Mouse (Mus musculus) MEL (cell line): ENCODE measurements around the gene Cyp4x1. TPM values are rescaled to one million over a fixed set of nuclear protein-coding genes. Genes with fewer than 3 reads are reported as not detected.

ENCODE experiments used
- DNase-seq: peaks from one replicate; pipeline ENCODE4 v3.0.0; 2011; ENCODE audit warnings: low read depth, low spot score
- H3K27ac ChIP-seq: 2 replicates; pipeline ENCODE4 v1.5.1; 2012; ENCODE audit warnings: low read depth, mild to moderate bottlenecking, control low read depth, low read length, moderate library complexity; ENCODE audit not compliant: control insufficient read depth
- H3K27me3 ChIP-seq, 2 experiments: fragments of 150-350 bp in 1 of 2; sonication (generic) in 1 of 2; 2 replicates each; pipeline ENCODE4 v1.6.1; 2012; ENCODE audit warnings: low read length in 2 of 2, mild to moderate bottlenecking in 2 of 2, improper control_type of control experiment in 1 of 2, moderate library complexity in 1 of 2; ENCODE audit not compliant: insufficient read depth in 2 of 2, control insufficient read depth in 1 of 2
- H3K36me3 ChIP-seq, 2 experiments: 2 replicates each; pipeline ENCODE4 v1.6.1; 2012 to 2014; ENCODE audit warnings: low read length in 2 of 2, improper control_type of control experiment in 1 of 2, inconsistent platforms in 1 of 2, mild to moderate bottlenecking in 1 of 2; ENCODE audit not compliant: insufficient read depth in 2 of 2, control insufficient read depth in 1 of 2
- H3K4me1 ChIP-seq, 2 experiments: fragments of 150-350 bp in 1 of 2; sonication (generic) in 1 of 2; 2 replicates each; pipeline ENCODE4 v1.6.1; 2012; ENCODE audit warnings: low read length in 2 of 2, improper control_type of control experiment in 1 of 2, mild to moderate bottlenecking in 1 of 2; ENCODE audit not compliant: insufficient read depth in 2 of 2, control insufficient read depth in 1 of 2
- H3K4me3 ChIP-seq, 2 experiments: fragments of 150-350 bp in 1 of 2; sonication (generic) in 1 of 2; 2 replicates each; pipeline ENCODE4 v1.5.1; 2012; ENCODE audit warnings: low read depth in 2 of 2, low read length in 2 of 2, mild to moderate bottlenecking in 2 of 2, moderate library complexity in 2 of 2, control low read depth in 1 of 2, improper control_type of control experiment in 1 of 2; ENCODE audit not compliant: control insufficient read depth in 1 of 2, insufficient read depth in 1 of 2
- H3K79me2 ChIP-seq: 2 replicates; pipeline ENCODE4 v1.6.1; 2012; ENCODE audit warnings: mild to moderate bottlenecking, low read length, moderate library complexity; ENCODE audit not compliant: control insufficient read depth, poor library complexity, insufficient read depth
- H3K9ac ChIP-seq: 2 replicates; pipeline ENCODE4 v1.6.1; 2012; ENCODE audit warnings: low read depth, mild to moderate bottlenecking, control low read depth, low read length, moderate library complexity; ENCODE audit not compliant: control insufficient read depth, poor library complexity, severe bottlenecking
- H3K9me3 ChIP-seq: fragments of 150-350 bp; sonication (generic); replicated peaks from 2 replicates; pipeline ENCODE4 v1.6.1; 2012; ENCODE audit warnings: mild to moderate bottlenecking, low read length, improper control_type of control experiment, moderate library complexity; ENCODE audit not compliant: insufficient read depth
- CTCF ChIP-seq, 3 experiments: IDR thresholded peaks in 2 of 3; conservative IDR thresholded peaks in 1 of 3; 2 replicates each; pipeline ENCODE4 v1.5.1; 2011 to 2012; ENCODE audit warnings: low read length in 3 of 3, low read depth in 2 of 3, mild to moderate bottlenecking in 2 of 3, improper control_type of control experiment in 1 of 3, inconsistent platforms in 1 of 3, mixed read lengths in 1 of 3, moderate library complexity in 1 of 3; ENCODE audit not compliant: control insufficient read depth in 1 of 3, insufficient read depth in 1 of 3, poor library complexity in 1 of 3, severe bottlenecking in 1 of 3
- ELF1 ChIP-seq: IDR thresholded peaks from 2 replicates; pipeline ENCODE4 v1.6.1; 2014; ENCODE audit warnings: low read depth, mild to moderate bottlenecking, inconsistent platforms, low read length, improper control_type of control experiment, moderate library complexity
- EP300 ChIP-seq, 2 experiments: IDR thresholded peaks; 2 replicates each; pipeline ENCODE4 v1.6.1; 2011; ENCODE audit warnings: improper control_type of control experiment in 2 of 2, low read length in 2 of 2, low read depth in 1 of 2, mild to moderate bottlenecking in 1 of 2
- ETS1 ChIP-seq: IDR thresholded peaks from 2 replicates; pipeline ENCODE4 v1.6.1; 2012; ENCODE audit warnings: low read depth, mild to moderate bottlenecking, inconsistent platforms, low read length, improper control_type of control experiment, moderate library complexity
- GATA1 ChIP-seq: IDR thresholded peaks from 2 replicates; pipeline ENCODE4 v1.6.1; 2011; ENCODE audit warnings: low read depth, low read length, improper control_type of control experiment
- HCFC1 ChIP-seq: IDR thresholded peaks from 2 replicates; pipeline ENCODE4 v1.6.1; 2012; ENCODE audit warnings: low read depth, mild to moderate bottlenecking, inconsistent platforms, low read length, improper control_type of control experiment, moderate library complexity
- MAX ChIP-seq: IDR thresholded peaks from 2 replicates; pipeline ENCODE4 v1.6.1; 2011; ENCODE audit warnings: low read length, improper control_type of control experiment
- MXI1 ChIP-seq: IDR thresholded peaks from 2 replicates; pipeline ENCODE4 v1.6.1; 2011; ENCODE audit warnings: mild to moderate bottlenecking, low read depth, low read length, improper control_type of control experiment
- MYB ChIP-seq: IDR thresholded peaks from 2 replicates; pipeline ENCODE4 v1.6.1; 2011; ENCODE audit warnings: mild to moderate bottlenecking, low read depth, low read length, improper control_type of control experiment
- MYC ChIP-seq: IDR thresholded peaks from 2 replicates; pipeline ENCODE4 v1.6.1; 2011; ENCODE audit warnings: low read depth, mild to moderate bottlenecking, low read length, improper control_type of control experiment, moderate library complexity
- POLR2AphosphoS2 ChIP-seq: IDR thresholded peaks from 2 replicates; pipeline ENCODE4 v1.6.1; 2011; ENCODE audit warnings: low read length, improper control_type of control experiment
- RAD21 ChIP-seq: IDR thresholded peaks from 2 replicates; pipeline ENCODE4 v1.6.1; 2011; ENCODE audit warnings: mild to moderate bottlenecking, low read depth, low read length, improper control_type of control experiment
- RCOR1 ChIP-seq: IDR thresholded peaks from 2 replicates; pipeline ENCODE4 v1.6.1; 2012; ENCODE audit warnings: low read depth, mild to moderate bottlenecking, inconsistent platforms, low read length, improper control_type of control experiment
- SIN3A ChIP-seq: IDR thresholded peaks from 2 replicates; pipeline ENCODE4 v1.6.1; 2012; ENCODE audit warnings: low read length, improper control_type of control experiment, inconsistent platforms
- SMC3 ChIP-seq: IDR thresholded peaks from 2 replicates; pipeline ENCODE4 v1.6.1; 2011; ENCODE audit warnings: low read depth, low read length, improper control_type of control experiment
- TAL1 ChIP-seq: IDR thresholded peaks from 2 replicates; pipeline ENCODE4 v1.6.1; 2012; ENCODE audit warnings: mild to moderate bottlenecking, inconsistent platforms, low read length, moderate library complexity, mixed read lengths
- TCF12 ChIP-seq: IDR thresholded peaks from 2 replicates; pipeline ENCODE4 v1.6.1; 2014; ENCODE audit warnings: low read depth, mild to moderate bottlenecking, inconsistent platforms, low read length, improper control_type of control experiment, moderate library complexity
- UBTF ChIP-seq: IDR thresholded peaks from 2 replicates; pipeline ENCODE4 v1.6.1; 2012; ENCODE audit warnings: low read depth, mild to moderate bottlenecking, inconsistent platforms, low read length, improper control_type of control experiment, moderate library complexity, borderline replicate concordance; ENCODE audit not compliant: insufficient read depth
- USF2 ChIP-seq, 2 experiments: IDR thresholded peaks; 2 replicates each; pipeline ENCODE4 v1.6.1; 2011 to 2012; ENCODE audit warnings: improper control_type of control experiment in 2 of 2, low read length in 2 of 2, borderline replicate concordance in 1 of 2, inconsistent platforms in 1 of 2, low read depth in 1 of 2, mild to moderate bottlenecking in 1 of 2; ENCODE audit not compliant: insufficient read depth in 1 of 2
- ZC3H11A ChIP-seq: IDR thresholded peaks from 2 replicates; pipeline ENCODE4 v1.6.1; 2012; ENCODE audit warnings: low read depth, mild to moderate bottlenecking, inconsistent platforms, low read length, improper control_type of control experiment
- ZKSCAN1 ChIP-seq: IDR thresholded peaks from 2 replicates; pipeline ENCODE4 v1.6.1; 2012; ENCODE audit warnings: low read depth, mild to moderate bottlenecking, inconsistent platforms, low read length, improper control_type of control experiment, moderate library complexity
- ZMIZ1 ChIP-seq: IDR thresholded peaks from 2 replicates; pipeline ENCODE4 v1.6.1; 2012; ENCODE audit warnings: low read depth, mild to moderate bottlenecking, inconsistent platforms, low read length, improper control_type of control experiment, moderate library complexity
- ZNF384 ChIP-seq: IDR thresholded peaks from 2 replicates; pipeline ENCODE4 v1.6.1; 2012; ENCODE audit warnings: low read depth, mild to moderate bottlenecking, inconsistent platforms, low read length, improper control_type of control experiment
- polyA plus RNA-seq, 2 experiments: library from polyadenylated mRNA; stranded (reverse) in 1 of 2; unstranded in 1 of 2; fragments of >175 nt in 1 of 2; fragments of >200 nt in 1 of 2; gene quantifications; 2 replicates each; pipeline versions ENCODE4 v1.2.1 to v1.2.4; 2012; ENCODE audit warnings: low replicate concordance in 2 of 2, low read depth in 1 of 2; ENCODE audit not compliant: insufficient read length in 2 of 2, insufficient read depth in 1 of 2, missing spikeins in 1 of 2
- total RNA-seq: library from RNA; depleted of rRNA; stranded (reverse); fragments of 300-350 nt; gene quantifications from 2 replicates; pipeline ENCODE4 v1.2.3, GENCODE M21; 2012

The Cyp4x1 gene
- total and polyA plus RNA-seq, 3 experiments = 0.04 to 0.47 TPM; not detected in 1

- no peaks in the 10 kb centered on the region for H3K27me3 ChIP-seq
- TF ChIP-seq ZMIZ1 (no peak), UBTF (no peak), CTCF (IDR thresholded peaks at IDR 0.05 in 2 of 3, conservative IDR thresholded peaks at IDR 0.05 in 1 of 3; ENCODE audit: control insufficient read depth in 1 of 3, insufficient read depth in 1 of 3, low read depth in 2 of 3, low read length in 3 of 3, poor library complexity in 1 of 3, severe bottlenecking in 1 of 3) (peak; percentile 35 to 55 (median 40)), RAD21 (peak; percentile 30), SMC3 (peak; percentile 64)
- no peak overlapping the region for H3K9ac ChIP-seq
- no peaks in the 10 kb centered on the region for H3K4me1 ChIP-seq
- H3K79me2 ChIP-seq = no peaks in the 10 kb centered on the region
- no peak overlapping the region for H3K27ac ChIP-seq
- H3K9me3 ChIP-seq = no peaks in the 10 kb centered on the region
- H3K4me3 ChIP-seq = no peak overlapping the region
- no peaks in the 10 kb centered on the region for H3K36me3 ChIP-seq
- peak; percentile 18 for DNase-seq
Measured at GRCm38 (mm10) chr4:115154723-115155122, 20.6 kb upstream of the Cyp4x1 start.

GRCm38 (mm10) chr4:115134296-115134630, 182 bp upstream of the Cyp4x1 start:
- peaks cover 0 to 15% of the 10 kb centered on the region in 2 experiments; a peak in 3 of 4 replicates for H3K4me1 ChIP-seq
- H3K79me2 ChIP-seq = no peaks in the 10 kb centered on the region

GRCm38 (mm10) chr4:115133085-115133484, 996 bp downstream of the Cyp4x1 start:
- Histone ChIP-seq H3K9me3 (no peaks in the 10 kb centered on the region), H3K4me3 (peak overlapping the region; percentile 7 to 11), H3K36me3 (peaks cover 0 to 7% of the 10 kb centered on the region in 2 experiments; a peak in 2 of 4 replicates), H3K27ac (no peak overlapping the region)
- TF ChIP-seq SIN3A (no peak), HCFC1 (no peak), MYC (no peak), EP300 (IDR thresholded peaks at IDR 0.05; ENCODE audit: low read depth in 1 of 2, low read length in 2 of 2) (peak; percentile 80 to 87), TCF12 (peak; percentile 91), MAX (no peak), ZNF384 (peak; percentile 83), RCOR1 (peak; percentile 58; the same call in 1 of the 2 replicates), ZC3H11A (no peak), ELF1 (no peak), MYB (no peak), GATA1 (peak; percentile 87), ETS1 (peak; percentile 80), TAL1 (peak; percentile 35; the same call in 1 of the 2 replicates)
- TF ChIP-seq, all 39 proteins: peak for 7
- Histone ChIP-seq H3K27me3 (no peaks in the 10 kb centered on the region), H3K9ac (no peak overlapping the region), H3K4me1 (peaks cover 0 to 13% of the 10 kb centered on the region in 2 experiments; a peak in 2 of 4 replicates), H3K79me2 (no peaks in the 10 kb centered on the region)
- peak; percentile 45 for DNase-seq

More at GRCm38 (mm10) chr4:115134296-115134630, 182 bp upstream of the Cyp4x1 start:
- no peak overlapping the region for H3K4me3 ChIP-seq
- TF ChIP-seq MXI1 = no peak
- TF ChIP-seq POLR2AphosphoS2 = no peak
- no peak for TF ChIP-seq ZMIZ1
- no peak for TF ChIP-seq ZKSCAN1
- no peak for TF ChIP-seq ZNF384
- no peak for TF ChIP-seq EP300 (IDR thresholded peaks at IDR 0.05; ENCODE audit: low read depth in 1 of 2, low read length in 2 of 2)
- no peak for TF ChIP-seq USF2 (IDR thresholded peaks at IDR 0.05; ENCODE audit: borderline replicate concordance in 1 of 2, insufficient read depth in 1 of 2, low read depth in 1 of 2, low read length in 2 of 2)
- H3K9ac ChIP-seq = no peak overlapping the region
- no peak overlapping the region for H3K27ac ChIP-seq
- DNase-seq = no peak
- no peaks in the 10 kb centered on the region for H3K9me3 ChIP-seq
- H3K27me3 ChIP-seq = no peaks in the 10 kb centered on the region
- peaks cover 0 to 9% of the 10 kb centered on the region in 2 experiments; a peak in 2 of 4 replicates for H3K36me3 ChIP-seq
